ENCODE assay signal across 27 mouse cellular contexts in genomic region chr8:99419726-99420125, GRCm38 (mm10). TPM values are rescaled to one million over a fixed set of nuclear protein-coding genes. Genes with fewer than 3 reads are reported as not detected.
A peak's percentile ranks its signal among the peaks of the same experiment; 100 is the strongest.
DNase-seq lines count a peak whose midpoint lies in the region; ATAC-seq and TF ChIP-seq lines count a peak whose summit lies in the region.
"Had no signal": no experiment of that assay in that cellular context is flagged by ENCODE, and none has a peak within 500 bp of the region (broad histone marks: within the 10 kb centered on the region; RNA-seq: fewer than 3 reads in every experiment).

No protein-coding gene starts in this region.

- no peaks in the 10 kb centered on the region for H3K36me3 ChIP-seq in forebrain, postnatal 0 days (ENCODE audit: insufficient read depth)
- H3K36me3 ChIP-seq in forebrain, embryonic 11.5 days (ENCODE audit: control insufficient read depth, insufficient read depth, low read length): no peaks in the 10 kb centered on the region
- H3K36me3 ChIP-seq in lung, embryonic 14.5 days (ENCODE audit: insufficient read depth): no peaks in the 10 kb centered on the region
- no peaks in the 10 kb centered on the region for H3K36me3 ChIP-seq in E14TG2a.4 (ENCODE audit: insufficient read depth, low read length)
- H3K36me3 ChIP-seq: heart, embryonic 12.5 days; hindbrain, embryonic 10.5 days; liver, embryonic 13.5 days; lung, embryonic 15.5 days had no signal

- no peaks in the 10 kb centered on the region for H3K4me1 ChIP-seq in forebrain, postnatal 0 days (ENCODE audit: insufficient read depth)
- H3K4me1 ChIP-seq in forebrain, embryonic 11.5 days (replicated peaks; ENCODE audit: control insufficient read depth, insufficient read depth, low read length): no peaks in the 10 kb centered on the region
- H3K4me1 ChIP-seq in lung, embryonic 14.5 days (ENCODE audit: insufficient read depth): no peaks in the 10 kb centered on the region
- H3K4me1 ChIP-seq in lung, adult 2 months (ENCODE audit: control insufficient read depth, insufficient read depth, low read length): no peaks in the 10 kb centered on the region
- H3K4me1 ChIP-seq in E14TG2a.4 (replicated peaks; ENCODE audit: low read depth, low read length): peaks cover 5% of the 10 kb centered on the region
- H3K4me1 ChIP-seq: liver, embryonic 13.5 days had no signal

- WGBS in forebrain, postnatal 0 days: 93% methylated on average over 4 of the region's 4 CpGs
- WGBS in forebrain, embryonic 11.5 days: 90% methylated on average over 4 of the region's 4 CpGs
- 72% methylated on average over 4 of the region's 4 CpGs for WGBS in lung, embryonic 14.5 days
- WGBS in lung, adult 2 months: 68% methylated on average over 4 of the region's 4 CpGs

- DNase-seq in forebrain, postnatal 0 days: no peak
- DNase-seq in forebrain, embryonic 11.5 days (ENCODE audit: low spot score): no peak
- DNase-seq in lung, embryonic 14.5 days: peak; percentile 6
- no peak for DNase-seq in lung, adult 2 months
- peak; percentile 51 for DNase-seq in R1 (ENCODE audit: low read depth, low spot score)
- DNase-seq in kidney, postnatal 10 days: no peak
- DNase-seq in ovary, postnatal 36 days (ENCODE audit: low spot score): no peak
- DNase-seq: adrenal gland, adult 2 months; cerebellum, adult 2 months; cerebellum, postnatal 25 days; heart, postnatal 10 days; kidney, adult 8-10 months; kidney, postnatal 25 days; liver, embryonic 13.5 days; right cerebral cortex, postnatal 25 days; spleen, adult 18-20 months; thymus, postnatal 14 days had no signal

- no peaks in the 10 kb centered on the region for H3K27me3 ChIP-seq in forebrain, postnatal 0 days (ENCODE audit: insufficient read depth, low read length)
- peaks cover 4% of the 10 kb centered on the region for H3K27me3 ChIP-seq in forebrain, embryonic 11.5 days (ENCODE audit: control insufficient read depth, insufficient read depth, low read length)
- peaks cover 27% of the 10 kb centered on the region for H3K27me3 ChIP-seq in lung, embryonic 14.5 days (ENCODE audit: insufficient read depth, low read length)
- H3K27me3 ChIP-seq in E14TG2a.4 (ENCODE audit: insufficient read depth, low read length): peaks cover 45% of the 10 kb centered on the region

- H3K4me2 ChIP-seq in forebrain, postnatal 0 days (ENCODE audit: low read depth): no peak overlapping the region
- no peak overlapping the region for H3K4me2 ChIP-seq in forebrain, embryonic 11.5 days (ENCODE audit: low read depth, low read length, severe bottlenecking)
- no peak overlapping the region for H3K4me2 ChIP-seq in lung, embryonic 14.5 days
- H3K4me2 ChIP-seq: heart, embryonic 12.5 days; liver, embryonic 13.5 days; lung, embryonic 15.5 days had no signal

- no peak overlapping the region for H3K9ac ChIP-seq in forebrain, postnatal 0 days
- no peak overlapping the region for H3K9ac ChIP-seq in forebrain, embryonic 11.5 days (ENCODE audit: low read length)
- H3K9ac ChIP-seq in lung, embryonic 14.5 days: no peak overlapping the region
- H3K9ac ChIP-seq: heart, embryonic 12.5 days; liver, embryonic 13.5 days; lung, embryonic 15.5 days had no signal

- H3K9me3 ChIP-seq in forebrain, postnatal 0 days (ENCODE audit: low read length): no peaks in the 10 kb centered on the region
- no peaks in the 10 kb centered on the region for H3K9me3 ChIP-seq in forebrain, embryonic 11.5 days (ENCODE audit: control insufficient read depth, low read length)
- no peaks in the 10 kb centered on the region for H3K9me3 ChIP-seq in lung, embryonic 14.5 days (ENCODE audit: low read depth, low read length)
- H3K9me3 ChIP-seq in E14TG2a.4 (ENCODE audit: low read length): no peaks in the 10 kb centered on the region
- H3K9me3 ChIP-seq: heart, embryonic 12.5 days; hindbrain, embryonic 10.5 days; liver, embryonic 13.5 days; lung, embryonic 15.5 days had no signal

- ATAC-seq in forebrain, postnatal 0 days: no peak
- no peak for ATAC-seq in forebrain, embryonic 11.5 days (replicated peaks; ENCODE audit: low FRiP score)
- no peak for ATAC-seq in lung, embryonic 14.5 days (ENCODE audit: insufficient read depth)
- ATAC-seq: CD4-positive, CD25-positive, alpha-beta regulatory T cell, adult 4 months; forebrain, embryonic 14.5 days had no signal

- H3K27ac ChIP-seq in forebrain, postnatal 0 days (ENCODE audit: low read depth, low read length): no peak overlapping the region
- H3K27ac ChIP-seq in forebrain, embryonic 11.5 days (ENCODE audit: low read depth, low read length): no peak overlapping the region
- no peak overlapping the region for H3K27ac ChIP-seq in lung, embryonic 14.5 days (ENCODE audit: low read depth)
- H3K27ac ChIP-seq: hindbrain, embryonic 10.5 days; liver, embryonic 13.5 days; lung, embryonic 15.5 days; macrophage had no signal

- peak; percentile 42 for TF ChIP-seq CTCF in forebrain, postnatal 0 days (IDR thresholded peaks at IDR 0.05; ENCODE audit: low read depth)
- peak; percentile 26 for TF ChIP-seq CTCF in lung, embryonic 14.5 days (IDR thresholded peaks at IDR 0.05; ENCODE audit: low read depth)
- TF ChIP-seq CTCF in lung, adult 2 months (IDR thresholded peaks at IDR 0.05; ENCODE audit: insufficient read depth, low read length): no peak
- TF ChIP-seq CTCF in E14TG2a.4 (conservative IDR thresholded peaks at IDR 0.05; ENCODE audit: low read length): peak; percentile 47

- TF ChIP-seq POLR2A in lung, adult 2 months (IDR thresholded peaks at IDR 0.05; ENCODE audit: borderline replicate concordance, extremely low read depth, low read depth, low read length): no peak

- no peak overlapping the region for H3K4me3 ChIP-seq in forebrain, postnatal 0 days (ENCODE audit: low read depth, low read length)
- no peak overlapping the region for H3K4me3 ChIP-seq in forebrain, embryonic 11.5 days (ENCODE audit: low read depth, low read length)
- H3K4me3 ChIP-seq in lung, embryonic 14.5 days (ENCODE audit: low read depth, low read length): no peak overlapping the region
- H3K4me3 ChIP-seq in lung, adult 2 months (replicated peaks; ENCODE audit: extremely low read depth, low read depth, low read length): no peak overlapping the region
- no peak overlapping the region for H3K4me3 ChIP-seq in E14TG2a.4 (replicated peaks; ENCODE audit: low read length)
- H3K4me3 ChIP-seq: heart, embryonic 12.5 days; hindbrain, embryonic 10.5 days; liver, embryonic 13.5 days; lung, embryonic 15.5 days had no signal

RNA-seq across cellular contexts. Expression of gene Cdh8, which starts 3.5 kb away (rescaled TPM):
- total RNA-seq in forebrain, postnatal 0 days (2014; rRNA removed): 111 and 115 TPM in 2 replicates
- 40.1 and 63.1 TPM in 2 replicates for polyA plus RNA-seq in forebrain, postnatal 0 days (2015; fragmentation: Nextera tagmentation; extraction: Ambion mirVana)
- polyA plus RNA-seq in forebrain, embryonic 11.5 days (2014; fragmentation: Nextera tagmentation; extraction: Ambion mirVana): 8.7 and 12.0 TPM in 2 replicates
- polyA plus RNA-seq in lung, embryonic 14.5 days (2014; fragmentation: Nextera tagmentation; extraction: Ambion mirVana): 6.8 and 8.3 TPM in 2 replicates
- polyA plus RNA-seq in lung, adult 2 months (2012; rRNA removed): not detected in 2 replicates
- total RNA-seq: adrenal gland, adult 2 months; granulocyte monocyte progenitor cell, adult 5-6 weeks; neutrophil, adult 5-6 weeks had no signal
- polyA plus RNA-seq: adrenal gland, adult 2 months; CD4-positive, CD25-positive, alpha-beta regulatory T cell, adult 4 months; macrophage; testis, adult 2 months had no signal

Comparison
In these comparisons a context has a peak if more than half of its experiments do, and no peak if none do; other contexts are left out.
1. DNase-seq: peak in lung, embryonic 14.5 days (single experiment) and R1 (single experiment); none in forebrain, postnatal 0 days (single experiment), forebrain, embryonic 11.5 days (single experiment), lung, adult 2 months (single experiment), kidney, postnatal 10 days (single experiment) and ovary, postnatal 36 days (single experiment).